Mouse (Mus musculus): ENCODE data around the gene 4930432M17Rik. TPM values are rescaled to one million over a fixed set of nuclear protein-coding genes. Genes with fewer than 3 reads are reported as not detected.
A peak's percentile ranks its signal among the peaks of the same experiment; 100 is the strongest.

4930432M17Rik gene
- polyA plus RNA-seq, 1 experiment: not detected

DNA sequence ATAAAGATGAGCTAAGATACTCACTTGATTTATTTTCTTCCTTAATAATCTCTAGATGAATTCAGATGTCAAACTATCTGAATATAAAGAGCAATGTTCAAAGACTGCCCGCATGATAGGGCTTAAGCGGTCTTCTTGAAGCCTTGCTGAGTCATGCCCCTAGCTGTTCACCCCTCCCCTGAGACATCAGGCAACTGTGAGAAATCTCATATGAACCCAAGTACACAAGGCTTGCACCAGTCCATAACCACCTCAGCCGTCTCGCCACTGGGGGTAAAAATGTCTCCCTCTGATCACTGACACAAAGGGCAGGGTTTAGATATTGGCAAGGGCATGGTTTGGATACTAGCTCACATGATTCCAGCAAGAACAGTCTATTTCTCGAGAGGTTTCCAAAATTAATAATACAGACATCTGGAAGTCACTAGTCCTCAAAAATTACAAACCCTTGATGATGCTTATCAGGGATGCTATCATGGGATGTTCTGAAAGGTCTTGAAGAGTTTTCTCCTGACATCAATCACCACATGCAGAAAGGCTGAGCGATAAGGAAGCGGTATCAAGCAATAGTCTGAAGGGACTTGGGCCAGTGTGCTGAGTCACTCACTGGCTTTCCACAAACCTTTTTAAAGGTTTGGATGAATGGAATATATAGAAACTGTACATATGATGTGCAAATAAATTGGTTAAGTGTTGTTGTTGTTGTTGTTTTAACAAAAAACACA is 32.8 kb downstream of the 4930432M17Rik start:
- H3K4me3 ChIP-seq (ENCODE audit: low read depth, low read length): no peak overlapping the region
- WGBS: 78% methylated on average over 7 of the region's 7 CpGs
- no peak for TF ChIP-seq POLR2A (IDR thresholded peaks at IDR 0.05; ENCODE audit: low read depth, low read length)
- TF ChIP-seq CTCF (IDR thresholded peaks at IDR 0.05; ENCODE audit: extremely low read depth, insufficient read length, insufficient replicate concordance, low read depth, low read length): no peak
- H3K27me3 ChIP-seq (ENCODE audit: control insufficient read depth, insufficient read depth, low read length): no peaks in the 10 kb centered on the region
- no peaks in the 10 kb centered on the region for H3K36me3 ChIP-seq (ENCODE audit: control insufficient read depth, insufficient read depth, low read length)
- no peaks in the 10 kb centered on the region; the same call in 1 of the 2 replicates for H3K4me1 ChIP-seq (ENCODE audit: control insufficient read depth, insufficient read depth, insufficient read length, low read length)
- no peak overlapping the region for H3K27ac ChIP-seq (ENCODE audit: insufficient read depth, low read depth, low read length)

DNA sequence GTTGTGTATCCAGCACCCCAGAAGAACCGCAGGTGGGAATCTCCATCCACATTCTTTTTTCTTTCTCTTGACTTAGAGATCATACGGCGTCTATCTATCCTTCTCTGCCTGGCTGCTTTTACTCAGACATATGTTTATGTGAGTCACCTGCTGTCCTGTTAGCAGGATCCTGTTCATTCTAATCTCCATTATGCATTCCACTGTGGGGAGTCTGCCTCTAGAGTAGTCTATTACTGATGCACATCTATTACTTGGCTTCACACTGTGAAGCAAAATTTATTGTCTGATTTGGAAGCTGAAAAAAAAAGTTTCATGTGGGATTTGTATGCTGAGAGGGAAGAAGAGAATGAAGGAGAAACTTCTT is 33.3 kb downstream of the 4930432M17Rik start:
- Histone ChIP-seq H3K27ac (ENCODE audit: insufficient read depth, low read depth, low read length) (no peak overlapping the region), H3K4me3 (ENCODE audit: low read depth, low read length) (no peak overlapping the region), H3K36me3 (ENCODE audit: control insufficient read depth, insufficient read depth, low read length) (no peaks in the 10 kb centered on the region), H3K27me3 (ENCODE audit: control insufficient read depth, insufficient read depth, low read length) (no peaks in the 10 kb centered on the region), H3K4me1 (ENCODE audit: control insufficient read depth, insufficient read depth, insufficient read length, low read length) (no peaks in the 10 kb centered on the region; the same call in 1 of the 2 replicates)
- TF ChIP-seq POLR2A (IDR thresholded peaks at IDR 0.05; ENCODE audit: low read depth, low read length): no peak
- no peak for TF ChIP-seq CTCF (IDR thresholded peaks at IDR 0.05; ENCODE audit: extremely low read depth, insufficient read length, insufficient replicate concordance, low read depth, low read length)
- 89% methylated on average over 3 of the region's 3 CpGs for WGBS

DNA sequence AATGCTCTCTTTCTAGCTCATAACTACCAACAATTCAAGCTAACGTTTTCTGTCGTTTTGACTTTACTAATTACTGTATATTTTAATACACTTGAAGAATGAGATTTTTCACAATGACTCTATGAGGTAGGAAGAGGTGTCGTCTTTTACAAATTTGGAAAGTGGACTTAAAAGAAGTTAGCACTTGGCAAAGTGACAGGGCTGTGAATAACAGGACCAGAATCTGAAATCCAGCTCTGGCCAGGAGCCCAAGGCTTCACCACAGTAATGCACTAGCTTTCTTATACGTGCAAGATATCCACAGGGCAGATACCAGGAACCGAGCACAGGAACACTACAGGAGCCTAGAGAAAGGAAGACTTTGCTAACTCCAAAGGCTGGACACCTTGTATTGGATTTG is 35.5 kb downstream of the 4930432M17Rik start:
- no peak overlapping the region for H3K4me3 ChIP-seq (ENCODE audit: low read depth, low read length)
- H3K4me1 ChIP-seq (ENCODE audit: control insufficient read depth, insufficient read depth, insufficient read length, low read length): no peaks in the 10 kb centered on the region
- no peak for TF ChIP-seq CTCF (IDR thresholded peaks at IDR 0.05; ENCODE audit: extremely low read depth, insufficient read length, insufficient replicate concordance, low read depth, low read length)
- no peak for TF ChIP-seq POLR2A (IDR thresholded peaks at IDR 0.05; ENCODE audit: low read depth, low read length)
- no peaks in the 10 kb centered on the region for H3K36me3 ChIP-seq (ENCODE audit: control insufficient read depth, insufficient read depth, low read length)
- no peaks in the 10 kb centered on the region for H3K27me3 ChIP-seq (ENCODE audit: control insufficient read depth, insufficient read depth, low read length)
- 60% methylated on average over 5 of the region's 5 CpGs for WGBS
- H3K27ac ChIP-seq (ENCODE audit: insufficient read depth, low read depth, low read length): no peak overlapping the region; the same call in 1 of the 2 replicates

DNA sequence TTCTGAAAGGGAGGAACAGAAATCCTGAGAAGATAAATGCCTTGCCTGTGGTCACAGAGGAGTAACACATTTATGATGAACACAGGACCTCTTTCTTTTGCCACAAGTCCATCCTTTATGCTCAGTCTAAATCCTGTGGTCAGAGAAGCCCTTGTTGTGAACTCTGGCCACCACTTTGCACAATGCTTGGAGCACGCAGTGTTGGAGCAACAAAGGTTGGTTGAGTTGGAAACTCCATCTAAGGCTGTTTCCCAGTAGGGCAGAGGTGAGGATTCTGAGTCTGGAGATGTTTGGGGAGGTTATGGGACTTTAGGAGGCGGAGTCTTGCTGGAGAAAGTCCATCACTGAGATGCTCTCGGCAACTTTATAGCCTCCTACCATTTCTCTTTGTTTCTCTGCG is 36.5 kb downstream of the 4930432M17Rik start:
- 88% methylated on average over 4 of the region's 4 CpGs for WGBS
- H3K4me3 ChIP-seq (ENCODE audit: low read depth, low read length): no peak overlapping the region
- no peaks in the 10 kb centered on the region for H3K36me3 ChIP-seq (ENCODE audit: control insufficient read depth, insufficient read depth, low read length)
- no peak overlapping the region for H3K27ac ChIP-seq (ENCODE audit: insufficient read depth, low read depth, low read length)
- TF ChIP-seq CTCF (IDR thresholded peaks at IDR 0.05; ENCODE audit: extremely low read depth, insufficient read length, insufficient replicate concordance, low read depth, low read length): no peak
- no peak for TF ChIP-seq POLR2A (IDR thresholded peaks at IDR 0.05; ENCODE audit: low read depth, low read length)
- H3K27me3 ChIP-seq (ENCODE audit: control insufficient read depth, insufficient read depth, low read length): no peaks in the 10 kb centered on the region
- 0 out of 2 replicates have a peak, but pooled peaks cover under 1% of the 10 kb centered on the region for H3K4me1 ChIP-seq (ENCODE audit: control insufficient read depth, insufficient read depth, insufficient read length, low read length)

DNA sequence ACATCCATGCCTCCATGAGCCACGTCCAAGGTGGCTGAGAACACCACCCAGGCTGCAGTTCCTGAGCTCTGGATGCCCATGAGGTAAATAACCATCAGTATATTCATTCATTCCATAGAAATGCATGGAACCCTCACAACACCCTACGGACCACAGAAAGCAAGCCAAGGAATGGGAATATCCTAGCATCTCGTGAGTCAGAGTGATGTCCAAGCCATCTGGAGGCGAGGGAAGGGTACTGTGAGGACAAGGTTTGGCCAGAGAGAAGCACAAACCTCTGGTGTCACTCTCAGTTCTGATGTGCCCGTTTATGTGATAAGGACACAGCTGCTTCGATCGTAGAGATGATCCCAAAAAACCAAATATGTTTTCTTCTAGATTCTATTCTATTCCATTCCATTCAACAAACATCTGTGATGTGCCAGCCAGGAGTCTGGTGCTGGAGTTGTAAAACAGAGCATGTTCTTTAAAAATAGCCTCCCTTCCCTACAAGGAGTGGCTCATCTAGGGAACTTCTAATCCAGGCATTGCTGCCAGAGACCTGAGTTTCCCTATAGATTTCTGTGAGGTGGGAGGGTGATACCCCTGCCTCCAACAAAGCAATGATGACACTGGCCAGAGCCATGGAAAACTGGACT is 40.5 kb downstream of the 4930432M17Rik start:
- no peaks in the 10 kb centered on the region for H3K27me3 ChIP-seq (ENCODE audit: control insufficient read depth, insufficient read depth, low read length)
- no peaks in the 10 kb centered on the region for H3K36me3 ChIP-seq (ENCODE audit: control insufficient read depth, insufficient read depth, low read length)
- H3K4me3 ChIP-seq (ENCODE audit: low read depth, low read length): no peak overlapping the region
- H3K27ac ChIP-seq (ENCODE audit: insufficient read depth, low read depth, low read length): no peak overlapping the region
- H3K4me1 ChIP-seq (ENCODE audit: control insufficient read depth, insufficient read depth, insufficient read length, low read length): peaks cover 9% of the 10 kb centered on the region; the same call in 1 of the 2 replicates
- TF ChIP-seq CTCF (IDR thresholded peaks at IDR 0.05; ENCODE audit: extremely low read depth, insufficient read length, insufficient replicate concordance, low read depth, low read length): no peak
- 90% methylated on average over 7 of the region's 7 CpGs for WGBS

DNA sequence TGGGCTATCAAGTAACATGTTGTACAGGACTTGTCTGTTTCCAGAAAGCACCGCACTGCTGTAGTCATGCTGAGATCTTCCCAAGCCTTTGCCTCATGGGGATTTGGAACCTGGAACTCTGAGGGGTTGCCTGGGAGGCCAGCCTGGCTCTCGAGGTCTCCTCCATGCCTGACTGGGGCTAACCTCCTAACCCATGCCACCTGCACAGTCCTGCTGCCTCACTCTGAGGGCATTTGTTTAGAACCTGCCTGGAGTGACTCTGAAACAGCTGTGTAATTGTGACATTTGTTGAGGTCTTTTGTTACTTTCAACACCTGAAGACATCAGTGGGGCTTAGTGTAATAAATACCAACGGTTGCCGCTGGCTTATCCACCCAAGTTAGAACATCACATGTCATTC is 41.7 kb downstream of the 4930432M17Rik start:
- WGBS: 53% methylated on average over 4 of the region's 4 CpGs
- no peak overlapping the region for H3K4me3 ChIP-seq (ENCODE audit: low read depth, low read length)
- TF ChIP-seq CTCF (IDR thresholded peaks at IDR 0.05; ENCODE audit: extremely low read depth, insufficient read length, insufficient replicate concordance, low read depth, low read length) (no peak), POLR2A (IDR thresholded peaks at IDR 0.05; ENCODE audit: low read depth, low read length) (no peak)
- H3K36me3 ChIP-seq (ENCODE audit: control insufficient read depth, insufficient read depth, low read length): no peaks in the 10 kb centered on the region
- no peaks in the 10 kb centered on the region for H3K27me3 ChIP-seq (ENCODE audit: control insufficient read depth, insufficient read depth, low read length)
- H3K4me1 ChIP-seq (ENCODE audit: control insufficient read depth, insufficient read depth, insufficient read length, low read length): peaks cover 9% of the 10 kb centered on the region; the same call in 1 of the 2 replicates
- H3K27ac ChIP-seq (ENCODE audit: insufficient read depth, low read depth, low read length): no peak overlapping the region

DNA sequence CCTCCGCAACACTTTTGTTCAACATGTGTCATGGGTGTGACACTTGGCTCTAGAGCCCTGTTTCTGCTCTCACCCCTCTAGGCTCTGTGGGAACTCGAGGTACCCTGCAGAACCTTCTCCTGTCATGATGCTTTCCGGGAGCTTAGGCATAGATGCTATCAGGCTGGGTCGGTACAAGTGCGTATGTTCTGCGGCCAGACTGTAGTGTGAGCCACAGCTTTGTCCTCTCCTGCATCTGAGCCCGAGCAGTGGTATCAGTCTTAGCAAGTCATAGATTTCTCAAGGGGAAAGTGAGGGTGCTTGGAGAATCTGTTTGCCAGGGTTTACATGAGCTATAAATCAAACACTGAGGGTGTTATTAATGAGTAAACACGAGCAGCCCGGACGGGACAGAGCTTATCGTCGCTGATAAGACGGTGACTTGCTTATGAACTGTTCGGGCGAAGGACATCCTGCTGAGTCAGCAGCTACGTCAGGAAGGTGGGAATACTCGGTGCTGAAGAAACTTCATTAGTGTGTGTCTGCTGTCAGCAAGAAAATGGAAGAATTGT is 42.7 kb downstream of the 4930432M17Rik start:
- Histone ChIP-seq H3K27ac (ENCODE audit: insufficient read depth, low read depth, low read length) (no peak overlapping the region), H3K36me3 (ENCODE audit: control insufficient read depth, insufficient read depth, low read length) (no peaks in the 10 kb centered on the region), H3K27me3 (ENCODE audit: control insufficient read depth, insufficient read depth, low read length) (no peaks in the 10 kb centered on the region; the same call in 1 of the 2 replicates), H3K4me3 (ENCODE audit: low read depth, low read length) (no peak overlapping the region), H3K4me1 (ENCODE audit: control insufficient read depth, insufficient read depth, insufficient read length, low read length) (peaks cover 9% of the 10 kb centered on the region; the same call in 1 of the 2 replicates)
- 17% methylated on average over 17 of the region's 17 CpGs for WGBS
- TF ChIP-seq CTCF (IDR thresholded peaks at IDR 0.05; ENCODE audit: extremely low read depth, insufficient read length, insufficient replicate concordance, low read depth, low read length) (peak; percentile 7; the same call in 1 of the 2 replicates), POLR2A (IDR thresholded peaks at IDR 0.05; ENCODE audit: low read depth, low read length) (no peak)
